Comparison of ENCODE assay signal across 12 mouse cellular contexts in genomic region chr12:110047466-110048250, GRCm38 (mm10).
A peak's percentile ranks its signal among the peaks of the same experiment; 100 is the strongest.
DNase-seq lines count a peak whose midpoint lies in the region; ATAC-seq and TF ChIP-seq lines count a peak whose summit lies in the region.
"Had no signal": no experiment of that assay in that cellular context is flagged by ENCODE, and none has a peak within 500 bp of the region (broad histone marks: within the 10 kb centered on the region; RNA-seq: fewer than 3 reads in every experiment).

No protein-coding gene starts in this region.

- peaks cover 3% of the 10 kb centered on the region; the same call in 1 of the 2 replicates for H3K4me1 ChIP-seq in embryonic facial prominence, embryonic 13.5 days
- H3K4me1 ChIP-seq in embryonic facial prominence, embryonic 10.5 days, result peaks cover 12% of the 10 kb centered on the region
- H3K4me1 ChIP-seq in liver, postnatal 0 days (ENCODE audit: insufficient read depth), result no peaks in the 10 kb centered on the region
- H3K4me1 ChIP-seq in forebrain, embryonic 15.5 days, result peaks cover 14% of the 10 kb centered on the region
- H3K4me1 ChIP-seq: hindbrain, embryonic 12.5 days had no signal

- no peak for TF ChIP-seq CTCF in liver, postnatal 0 days (IDR thresholded peaks at IDR 0.05; ENCODE audit: low read depth)

- 67% methylated on average over 16 of the region's 16 CpGs for WGBS in embryonic facial prominence, embryonic 13.5 days
- 83% methylated on average over 16 of the region's 16 CpGs for WGBS in embryonic facial prominence, embryonic 10.5 days
- 59% methylated on average over 16 of the region's 16 CpGs for WGBS in liver, postnatal 0 days (ENCODE audit: insufficient replicate concordance)
- 62% methylated on average over 16 of the region's 16 CpGs for WGBS in forebrain, embryonic 15.5 days

- H3K27ac ChIP-seq in embryonic facial prominence, embryonic 13.5 days, result no peak overlapping the region
- no peak overlapping the region for H3K27ac ChIP-seq in embryonic facial prominence, embryonic 10.5 days (replicated peaks)
- no peak overlapping the region for H3K27ac ChIP-seq in liver, postnatal 0 days (ENCODE audit: low read depth)
- H3K27ac ChIP-seq in forebrain, embryonic 15.5 days (replicated peaks), result peak overlapping the region; percentile 28
- H3K27ac ChIP-seq: hindbrain, embryonic 12.5 days; macrophage had no signal

- H3K9me3 ChIP-seq in embryonic facial prominence, embryonic 13.5 days, result no peaks in the 10 kb centered on the region
- no peaks in the 10 kb centered on the region for H3K9me3 ChIP-seq in embryonic facial prominence, embryonic 10.5 days
- no peaks in the 10 kb centered on the region for H3K9me3 ChIP-seq in liver, postnatal 0 days (ENCODE audit: low read length)
- H3K9me3 ChIP-seq in forebrain, embryonic 15.5 days, result no peaks in the 10 kb centered on the region
- H3K9me3 ChIP-seq: hindbrain, embryonic 12.5 days had no signal

- no peaks in the 10 kb centered on the region for H3K36me3 ChIP-seq in embryonic facial prominence, embryonic 13.5 days
- no peaks in the 10 kb centered on the region for H3K36me3 ChIP-seq in embryonic facial prominence, embryonic 10.5 days (replicated peaks)
- H3K36me3 ChIP-seq in liver, postnatal 0 days (replicated peaks; ENCODE audit: insufficient read depth, low read length), result no peaks in the 10 kb centered on the region
- no peaks in the 10 kb centered on the region for H3K36me3 ChIP-seq in forebrain, embryonic 15.5 days
- H3K36me3 ChIP-seq: hindbrain, embryonic 12.5 days had no signal

- H3K4me2 ChIP-seq in embryonic facial prominence, embryonic 13.5 days, result peak overlapping the region; percentile 9; the same call in 1 of the 2 replicates
- H3K4me2 ChIP-seq in liver, postnatal 0 days (ENCODE audit: low read depth, low read length), result 0 out of 2 replicates have a peak overlapping the region, but pooled peaks have one; percentile 11
- no peak overlapping the region for H3K4me2 ChIP-seq in forebrain, embryonic 15.5 days (replicated peaks)
- H3K4me2 ChIP-seq: hindbrain, embryonic 12.5 days had no signal

- ATAC-seq in embryonic facial prominence, embryonic 13.5 days (ENCODE audit: insufficient number of reproducible peaks, insufficient read depth, low FRiP score, low TSS enrichment, low read depth), result no peak
- no peak for ATAC-seq in liver, postnatal 0 days
- no peak for ATAC-seq in forebrain, embryonic 15.5 days (replicated peaks)
- ATAC-seq in monocyte, adult 5-6 weeks (replicated peaks; ENCODE audit: insufficient number of reproducible peaks, low FRiP score, low TSS enrichment, poor library complexity, severe bottlenecking), result no peak
- ATAC-seq: Patski had no signal

- no peaks in the 10 kb centered on the region for H3K27me3 ChIP-seq in embryonic facial prominence, embryonic 13.5 days
- peaks cover 3% of the 10 kb centered on the region; the same call in 1 of the 2 replicates for H3K27me3 ChIP-seq in embryonic facial prominence, embryonic 10.5 days (replicated peaks; ENCODE audit: low read depth, poor library complexity, severe bottlenecking)
- H3K27me3 ChIP-seq in liver, postnatal 0 days (ENCODE audit: insufficient read depth, low read length), result no peaks in the 10 kb centered on the region
- no peaks in the 10 kb centered on the region for H3K27me3 ChIP-seq in forebrain, embryonic 15.5 days
- H3K27me3 ChIP-seq: Patski had no signal

- no peak for TF ChIP-seq EP300 in liver, postnatal 0 days (IDR thresholded peaks at IDR 0.05; ENCODE audit: low read depth)

- no peak for DNase-seq in embryonic facial prominence, embryonic 10.5 days (ENCODE audit: low spot score)
- DNase-seq in liver, postnatal 0 days, result no peak
- DNase-seq in liver, result no peak
- DNase-seq in ovary, postnatal 14 days (ENCODE audit: low spot score), result peak; percentile 13
- no peak for DNase-seq in kidney, adult 18-20 months
- DNase-seq: gastrocnemius, postnatal 14 days had no signal

- no peak overlapping the region for H3K9ac ChIP-seq in embryonic facial prominence, embryonic 13.5 days
- no peak overlapping the region for H3K9ac ChIP-seq in liver, postnatal 0 days (replicated peaks)
- no peak overlapping the region for H3K9ac ChIP-seq in forebrain, embryonic 15.5 days (replicated peaks)
- H3K9ac ChIP-seq: hindbrain, embryonic 12.5 days had no signal

- H3K4me3 ChIP-seq in embryonic facial prominence, embryonic 13.5 days, result no peak overlapping the region
- no peak overlapping the region for H3K4me3 ChIP-seq in embryonic facial prominence, embryonic 10.5 days
- no peak overlapping the region for H3K4me3 ChIP-seq in liver, postnatal 0 days (ENCODE audit: low read depth, low read length)
- H3K4me3 ChIP-seq in forebrain, embryonic 15.5 days, result no peak overlapping the region
- H3K4me3 ChIP-seq: hindbrain, embryonic 12.5 days had no signal
